Mouse (Mus musculus) macrophage (primary cell): ENCODE data around the gene Elk1. TPM values are rescaled to one million over a fixed set of nuclear protein-coding genes. Genes with fewer than 3 reads are reported as not detected.

Experiments used
- H3K27ac ChIP-seq: fragments of 350-480 bp; formaldehyde crosslinking; 2 replicates; pipeline ENCODE4 v1.9.0; 2021
- H3K36me3 ChIP-seq: fragments of 350-480 bp; formaldehyde crosslinking; 2 replicates; pipeline ENCODE4 v1.9.0; 2021; ENCODE audit errors: inconsistent target
- H3K4me3 ChIP-seq: fragments of 350-480 bp; formaldehyde crosslinking; 2 replicates; pipeline ENCODE4 v1.9.0; 2021; ENCODE audit errors: inconsistent target
- H3K79me2 ChIP-seq: fragments of 350-480 bp; formaldehyde crosslinking; 2 replicates; pipeline ENCODE4 v1.9.0; 2021; ENCODE audit errors: inconsistent target
- WGBS: methylation state at CpG from one replicate; pipeline ENCODE4 v1.1.7; 2026; ENCODE audit warnings: inconsistent platforms; ENCODE audit not compliant: missing documents; 5-methylcytosine and 5-hydroxymethylcytosine counted together
- polyA plus RNA-seq: library from polyadenylated mRNA; stranded (reverse); fragments of 250-400 nt; gene quantifications from 3 replicates; pipeline ENCODE4 v1.2.4, GENCODE M21; 2018; ENCODE audit warnings: inconsistent platforms
- total RNA-seq, 78 experiments: library from RNA; depleted of rRNA; stranded (reverse); fragments of 250-400 nt; gene quantifications; 1 replicate in 9 of 78; 2 replicates in 24 of 78; 3 replicates in 43 of 78; 4 replicates in 2 of 78; pipeline ENCODE4 v1.2.4; 2018; ENCODE audit warnings: inconsistent platforms in 56 of 78

The Elk1 gene
- 10 to 100 TPM; 13.5 to 61.6 (median 40.1) TPM for total RNA-seq (2018; cell fraction: chromatin; rRNA removed)
- total RNA-seq (2018; cell fraction: cytosol; rRNA removed), result 10 to 100 TPM; 13.9 to 17.9 (median 15.9) TPM
- 10 to 100 TPM; 22.9 to 72.5 (median 36.2) TPM for total RNA-seq (2018; cell fraction: nucleus; rRNA removed)
- polyA plus RNA-seq, result 12.2 to 13.0 TPM (median 12.2 TPM) in 3 replicates

DNA sequence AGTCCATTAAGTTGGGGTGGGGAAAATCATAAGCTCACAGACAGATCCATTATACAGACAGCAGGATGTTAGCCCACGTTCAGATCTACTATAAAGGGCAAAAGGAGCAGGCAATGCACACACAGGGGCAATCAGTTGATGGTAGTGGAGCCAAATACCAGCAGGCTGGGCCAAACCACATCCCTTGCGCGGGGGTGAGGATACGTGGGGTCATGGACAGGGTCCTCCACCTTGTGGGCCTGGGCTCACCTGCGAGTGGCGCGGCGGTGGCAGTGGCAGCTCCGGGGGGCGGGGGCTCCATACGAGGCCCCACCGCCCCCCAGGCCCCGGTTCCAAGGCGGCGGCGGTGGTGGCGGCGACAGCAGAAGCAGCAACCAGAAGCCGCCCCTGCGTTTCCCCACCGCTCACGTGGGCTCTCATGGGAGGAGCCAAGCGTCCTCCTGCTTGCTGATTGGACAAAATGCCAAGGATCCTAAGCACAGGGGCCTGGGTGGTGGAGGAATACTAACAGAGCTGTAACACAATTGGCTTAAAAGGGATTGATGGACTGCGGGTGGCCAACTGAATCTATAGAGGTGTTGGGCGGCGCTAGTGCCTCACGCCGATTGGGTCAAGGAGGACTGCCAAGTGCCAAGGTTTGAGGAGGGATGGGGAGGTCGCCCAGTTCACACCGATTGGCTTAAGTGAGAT is at the start of gene Elk1:
Elk1 (minus strand) TSS at position 418 of the 690 bp plus-strand sequence.
- Histone ChIP-seq H3K79me2 (peaks cover 26% of the 10 kb centered on the region), H3K4me3 (peak within 1 kb of the TSS; percentile 52), H3K27ac (0 out of 2 replicates have a peak within 1 kb of the TSS, but pooled peaks have one; percentile 24), H3K36me3 (no peaks in the 10 kb centered on the region)
- WGBS, result 29% methylated on average over 22 of the region's 30 CpGs

DNA sequence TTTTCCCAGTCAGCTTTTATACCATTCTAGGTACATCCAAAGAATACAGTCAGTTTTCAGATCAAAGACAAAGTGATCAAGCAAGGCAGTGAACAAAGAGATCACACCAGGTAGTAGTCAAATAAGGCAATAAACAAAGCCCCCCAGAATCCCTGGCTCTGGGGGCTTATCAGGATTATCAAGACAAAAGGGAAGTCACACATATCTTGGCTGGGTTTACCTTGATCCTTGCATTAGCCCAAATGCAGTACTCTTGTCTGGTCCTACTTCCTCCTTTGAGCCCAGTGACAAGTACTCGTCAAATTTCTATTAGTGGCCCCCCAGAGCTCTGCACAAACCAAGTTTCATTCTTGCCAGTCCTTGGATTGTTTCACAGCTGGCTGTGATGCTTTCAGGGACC is 30.5 kb upstream of the Elk1 start:
- WGBS, result 60% methylated on average over 1 of the region's 1 CpGs
- no peak overlapping the region for H3K27ac ChIP-seq

DNA sequence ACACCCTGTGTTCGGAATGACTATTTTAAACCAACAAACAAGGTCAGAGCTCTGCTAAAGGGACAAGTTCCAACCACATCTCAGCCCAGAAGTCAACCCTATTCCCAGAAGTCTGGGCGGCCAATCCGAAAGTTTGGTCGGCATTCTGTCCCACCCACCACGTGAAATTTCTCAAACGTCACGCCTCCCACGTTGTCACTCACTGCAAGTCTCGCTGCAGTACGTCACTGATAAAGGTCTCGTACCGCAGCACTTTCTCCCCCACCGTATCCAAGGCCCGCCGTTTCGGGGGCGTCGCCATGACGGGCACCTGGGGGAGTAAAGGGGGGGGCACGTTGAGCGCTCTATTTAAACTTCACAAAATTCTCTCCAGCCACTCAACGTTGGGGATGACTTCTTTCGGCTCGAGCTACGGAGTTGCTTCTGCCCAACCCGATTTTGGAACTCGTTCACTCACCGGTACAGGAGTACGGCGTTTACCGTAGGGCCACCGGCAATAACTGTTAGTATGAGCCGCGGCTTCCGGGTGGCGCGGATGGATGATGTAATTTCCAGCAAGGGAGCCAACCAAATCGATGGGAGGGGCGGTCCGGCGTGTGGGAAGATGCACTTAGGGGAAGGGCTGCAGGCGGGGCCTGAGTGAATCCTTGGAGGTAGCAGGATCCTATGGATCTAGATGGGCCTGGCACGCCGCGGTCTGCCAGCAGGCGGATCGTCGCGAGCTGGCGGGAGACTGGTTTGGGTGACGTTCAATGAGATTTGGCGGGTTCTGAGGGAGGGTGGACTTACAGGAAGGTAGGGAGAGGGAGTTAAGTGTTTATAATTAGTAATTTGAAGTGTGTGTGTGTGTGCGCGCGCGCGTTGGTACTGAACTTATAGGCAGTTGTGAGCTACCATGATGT is 11.3 kb upstream of the Elk1 start, which contains the start of gene Uxt:
Uxt (minus strand) TSS at position 541 of the 902 bp plus-strand sequence.
- WGBS, result 22% methylated on average over 44 of the region's 57 CpGs
- peak within 1 kb of the TSS; percentile 52 for H3K4me3 ChIP-seq
- no peaks in the 10 kb centered on the region for H3K36me3 ChIP-seq
- peaks cover 7% of the 10 kb centered on the region; the same call in 1 of the 2 replicates for H3K79me2 ChIP-seq
- peak within 1 kb of the TSS; percentile 79 for H3K27ac ChIP-seq

More for the DNA sequence above, 30.5 kb upstream of the Elk1 start:
- Histone ChIP-seq H3K4me3 (no peak overlapping the region), H3K79me2 (no peaks in the 10 kb centered on the region), H3K36me3 (no peaks in the 10 kb centered on the region)

DNA sequence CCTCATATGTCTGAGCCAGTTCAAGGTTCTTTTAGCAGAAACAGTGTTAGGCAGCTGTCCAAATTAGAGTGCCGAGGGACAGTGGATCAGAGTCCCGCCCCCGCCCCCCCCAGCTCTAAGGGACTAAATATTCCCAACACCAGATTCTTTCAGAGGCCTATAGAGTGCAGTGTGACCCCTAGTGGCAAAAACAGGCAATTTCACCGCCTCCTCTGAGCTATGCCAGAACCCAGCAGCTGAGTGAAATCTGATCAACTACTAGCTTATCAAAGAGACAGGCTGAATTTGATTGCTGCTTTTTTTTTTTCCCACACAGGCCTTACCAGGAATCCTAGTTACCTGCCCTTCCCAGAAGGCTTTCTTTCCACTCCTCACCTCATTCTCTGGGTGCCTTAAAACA is 4.4 kb downstream of the Elk1 start:
- 16% methylated on average over 4 of the region's 4 CpGs for WGBS
- Histone ChIP-seq H3K79me2 (peaks cover 26% of the 10 kb centered on the region), H3K36me3 (no peaks in the 10 kb centered on the region), H3K27ac (no peak overlapping the region), H3K4me3 (no peak overlapping the region)

DNA sequence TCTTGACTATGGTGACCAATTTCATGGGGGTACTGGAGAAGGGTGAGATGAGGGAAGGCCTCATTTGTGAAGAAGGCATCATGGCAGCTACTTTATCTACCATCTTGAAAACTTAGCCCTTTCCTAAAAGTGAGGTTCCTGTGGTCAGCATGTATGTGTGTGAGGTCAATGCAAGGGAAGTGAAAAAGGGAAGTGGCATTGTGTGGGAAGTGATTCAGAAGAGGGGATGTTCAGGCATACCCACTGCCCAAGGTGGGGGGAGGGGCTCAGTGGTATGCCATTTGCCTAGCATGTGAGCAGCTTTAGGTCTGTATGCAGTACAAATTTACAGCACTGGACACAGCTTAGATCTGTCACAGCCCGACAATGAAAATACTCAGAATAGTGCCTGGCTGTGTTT is 18.4 kb downstream of the Elk1 start:
- Histone ChIP-seq H3K27ac (peak overlapping the region; percentile 98), H3K4me3 (no peak overlapping the region), H3K36me3 (peaks cover 6% of the 10 kb centered on the region), H3K79me2 (peaks cover 26% of the 10 kb centered on the region)
- WGBS, result 17% methylated on average over 1 of the region's 1 CpGs

DNA sequence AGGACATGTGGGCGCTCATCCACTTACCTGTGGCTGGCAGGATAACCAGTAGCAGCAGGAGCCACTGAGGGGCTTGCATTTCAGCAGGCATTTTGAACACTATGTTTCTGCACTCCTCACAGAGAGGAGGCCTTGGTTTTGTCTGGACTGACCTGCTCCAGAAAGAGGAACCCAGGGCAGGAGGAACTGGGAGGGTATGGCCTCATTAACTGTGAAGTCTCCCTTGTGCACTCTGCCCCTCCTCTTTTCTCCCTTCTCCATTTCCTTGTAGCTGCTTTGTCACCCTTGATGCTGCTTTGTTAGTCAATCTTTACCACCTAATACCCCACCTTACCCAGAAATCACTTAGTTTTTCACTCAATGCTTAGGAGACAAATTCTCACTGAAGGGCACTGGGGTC is 19.0 kb downstream of the Elk1 start, which contains the start of gene Cfp:
Cfp (minus strand) TSS at position 192 of the 400 bp plus-strand sequence.
- WGBS, result 0% methylated on average over 1 of the region's 1 CpGs
- Histone ChIP-seq H3K79me2 (peaks cover 26% of the 10 kb centered on the region), H3K4me3 (peak within 1 kb of the TSS; percentile 61), H3K36me3 (peaks cover 6% of the 10 kb centered on the region), H3K27ac (peak within 1 kb of the TSS; percentile 98)

DNA sequence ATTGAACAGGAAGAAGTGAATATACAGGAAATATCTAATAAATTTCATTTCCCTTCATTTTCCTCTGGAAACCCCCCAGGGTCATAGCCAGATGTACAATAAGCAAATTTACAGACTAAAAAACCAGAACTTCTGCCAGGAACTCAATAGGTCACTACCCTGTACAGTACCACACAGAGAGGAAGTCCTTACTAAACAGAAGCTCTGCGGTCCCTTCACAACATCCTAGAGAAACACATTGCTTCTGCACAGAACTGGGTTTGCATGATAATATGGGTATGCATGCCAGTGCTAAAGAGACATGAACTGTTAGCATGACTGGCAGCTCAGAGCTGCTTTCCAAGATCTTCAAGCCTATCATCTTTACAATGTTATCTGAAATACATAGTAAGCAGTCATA is 20.5 kb downstream of the Elk1 start:
- H3K79me2 ChIP-seq, result peaks cover 26% of the 10 kb centered on the region
- peak overlapping the region; percentile 98 for H3K27ac ChIP-seq
- WGBS, result 25% methylated on average over 1 of the region's 1 CpGs
- H3K4me3 ChIP-seq, result peak overlapping the region; percentile 61
- H3K36me3 ChIP-seq, result peaks cover 10% of the 10 kb centered on the region

DNA sequence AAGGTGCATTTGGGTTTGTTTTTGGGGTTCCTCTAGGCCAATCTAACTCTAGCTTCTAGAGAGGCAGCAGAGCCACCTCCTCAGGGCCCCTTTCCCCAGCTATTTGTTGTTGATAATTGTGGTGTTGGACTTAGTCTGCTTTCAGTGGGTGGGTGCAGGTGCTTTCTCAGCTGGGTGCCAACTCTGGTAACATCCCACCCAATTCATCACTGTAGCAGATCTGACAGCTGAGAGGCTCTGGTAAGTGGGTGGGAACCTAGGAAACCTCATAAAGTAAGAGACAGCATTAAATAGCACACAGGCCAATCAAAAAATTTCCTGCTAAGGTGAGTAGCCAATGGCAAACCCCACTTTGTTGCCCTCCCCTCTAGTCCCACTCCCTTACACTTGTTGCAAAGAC is 25.4 kb downstream of the Elk1 start:
- Histone ChIP-seq H3K36me3 (peaks cover 10% of the 10 kb centered on the region), H3K79me2 (peaks cover 17% of the 10 kb centered on the region), H3K4me3 (no peak overlapping the region), H3K27ac (no peak overlapping the region)

DNA sequence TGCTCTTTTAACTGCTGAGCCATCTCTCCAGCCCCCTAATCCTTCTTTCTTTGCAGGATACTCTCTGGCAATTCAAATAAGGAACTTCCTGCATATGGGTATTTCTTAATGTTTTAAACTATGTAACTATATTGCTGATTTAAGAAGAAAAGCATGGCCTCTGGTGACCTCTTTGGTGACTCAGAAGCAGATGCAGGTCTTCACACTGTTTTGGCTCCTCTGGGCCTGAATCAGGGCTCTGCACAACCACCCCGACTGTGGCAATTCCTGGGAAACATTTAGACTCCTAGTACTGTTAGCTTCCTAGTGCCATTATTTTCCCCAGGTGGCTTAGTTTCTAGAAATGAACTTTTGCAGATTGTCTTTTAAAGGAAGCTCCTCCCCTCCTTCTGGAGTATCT is 26.9 kb downstream of the Elk1 start:
- peaks cover 5% of the 10 kb centered on the region for H3K79me2 ChIP-seq
- H3K4me3 ChIP-seq, result no peak overlapping the region
- peaks cover 10% of the 10 kb centered on the region for H3K36me3 ChIP-seq
- WGBS, result 43% methylated on average over 1 of the region's 1 CpGs
- peak overlapping the region; percentile 51 for H3K27ac ChIP-seq

DNA sequence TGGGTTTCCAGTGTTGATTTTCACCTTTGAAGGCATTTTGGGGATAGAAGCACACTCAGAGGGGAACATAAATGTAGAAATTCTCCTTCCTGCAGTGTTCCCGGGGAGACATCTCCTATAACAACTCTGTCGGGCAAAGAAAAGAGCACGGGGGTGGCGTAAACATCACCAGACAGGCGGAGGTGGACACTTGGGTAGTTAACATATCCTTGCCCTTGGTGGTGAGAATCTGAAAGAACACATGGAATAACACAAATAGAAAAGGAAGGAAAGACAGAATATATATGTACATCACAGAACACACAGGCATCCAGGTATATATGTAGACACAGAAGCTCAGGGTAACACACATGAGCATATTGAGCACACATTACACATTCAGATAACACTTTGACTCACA is 29.0 kb downstream of the Elk1 start:
- Histone ChIP-seq H3K4me3 (no peak overlapping the region), H3K36me3 (0 out of 2 replicates have a peak, but pooled peaks cover 4% of the 10 kb centered on the region), H3K27ac (no peak overlapping the region), H3K79me2 (no peaks in the 10 kb centered on the region)
- 60% methylated on average over 4 of the region's 5 CpGs for WGBS

DNA sequence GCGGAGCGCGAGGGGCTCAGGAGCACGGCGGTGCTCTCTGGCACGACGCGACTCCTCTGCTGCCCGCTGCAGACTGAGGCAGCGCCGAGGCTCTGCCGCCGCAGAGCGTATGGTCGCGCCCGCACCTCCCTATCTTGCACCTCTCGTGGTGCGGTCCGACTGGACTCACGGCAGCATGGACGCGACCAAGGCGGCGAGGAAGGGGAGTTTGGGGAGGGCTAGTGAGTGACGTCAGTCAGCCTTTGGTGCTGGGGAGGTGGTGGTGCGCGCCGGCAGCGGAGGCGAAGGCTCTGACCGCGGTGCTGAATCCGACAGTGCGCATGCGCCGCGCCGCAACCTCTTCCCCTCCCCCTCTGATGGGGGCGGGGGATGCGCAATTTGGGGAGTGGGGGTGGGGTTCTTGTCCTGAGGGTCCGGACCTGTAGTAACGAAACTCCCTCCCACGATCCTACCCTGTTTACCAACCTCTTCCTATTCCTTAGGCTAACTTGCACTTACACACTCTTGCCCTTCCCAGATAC is 29.5 kb downstream of the Elk1 start, which contains the start of gene Syn1:
Syn1 (minus strand) TSS at position 161 of the 521 bp plus-strand sequence.
- Histone ChIP-seq H3K4me3 (no peak within 1 kb of the TSS), H3K79me2 (no peaks in the 10 kb centered on the region), H3K36me3 (0 out of 2 replicates have a peak, but pooled peaks cover 4% of the 10 kb centered on the region), H3K27ac (no peak within 1 kb of the TSS)
- WGBS, result 27% methylated on average over 36 of the region's 44 CpGs

DNA sequence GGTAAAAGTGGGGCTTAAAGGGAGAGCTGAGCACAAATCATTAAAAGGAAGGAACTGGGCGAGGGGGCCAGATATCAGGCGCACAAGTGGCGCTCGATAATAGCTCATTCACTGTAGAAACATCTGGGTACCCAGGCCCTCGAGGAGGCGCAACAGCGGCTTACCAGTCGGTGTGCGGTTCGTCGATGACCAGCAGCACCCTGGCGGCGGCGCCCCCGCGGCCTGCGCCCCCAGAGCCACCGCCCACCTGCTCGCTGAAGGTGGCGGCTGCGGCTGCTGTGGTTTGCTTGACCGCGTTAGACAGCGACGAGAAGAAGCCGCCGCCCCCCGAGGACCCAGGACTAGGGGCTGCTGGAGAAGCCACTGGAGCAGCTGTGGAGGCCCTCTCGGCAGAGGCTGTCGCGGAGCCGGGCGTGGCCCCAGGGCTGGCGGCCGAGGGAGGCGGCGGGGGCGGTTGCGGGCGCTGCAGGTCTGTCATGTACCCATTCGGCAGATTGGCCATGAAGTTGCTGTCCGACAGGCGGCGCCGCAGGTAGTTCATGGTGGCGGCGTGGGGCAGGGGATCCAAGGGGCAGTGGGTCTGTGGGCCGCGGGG is 30.1 kb downstream of the Elk1 start:
- Histone ChIP-seq H3K4me3 (no peak overlapping the region), H3K79me2 (no peaks in the 10 kb centered on the region), H3K27ac (no peak overlapping the region), H3K36me3 (0 out of 2 replicates have a peak, but pooled peaks cover 1% of the 10 kb centered on the region)
- 18% methylated on average over 34 of the region's 49 CpGs for WGBS

DNA sequence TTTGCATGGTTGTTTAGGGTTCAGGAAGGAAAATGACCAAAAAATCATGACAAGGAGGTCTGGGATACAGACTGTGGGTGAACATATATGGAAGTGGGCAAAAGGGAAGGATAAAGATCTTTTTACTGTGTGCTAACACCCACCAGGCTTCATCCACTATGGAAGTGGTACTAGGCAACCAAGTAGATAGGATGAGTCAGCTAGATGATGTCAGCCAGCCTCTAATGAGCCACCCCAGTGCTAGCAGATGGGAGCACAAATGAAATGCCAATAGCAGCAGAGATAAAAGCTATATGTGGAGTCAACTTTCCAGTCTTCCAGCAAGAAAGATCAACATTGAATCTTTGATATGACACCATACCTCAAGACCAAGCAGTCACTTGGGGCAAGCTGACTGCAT is 35.3 kb downstream of the Elk1 start:
- Histone ChIP-seq H3K4me3 (no peak overlapping the region), H3K36me3 (no peaks in the 10 kb centered on the region), H3K79me2 (no peaks in the 10 kb centered on the region), H3K27ac (no peak overlapping the region)

DNA sequence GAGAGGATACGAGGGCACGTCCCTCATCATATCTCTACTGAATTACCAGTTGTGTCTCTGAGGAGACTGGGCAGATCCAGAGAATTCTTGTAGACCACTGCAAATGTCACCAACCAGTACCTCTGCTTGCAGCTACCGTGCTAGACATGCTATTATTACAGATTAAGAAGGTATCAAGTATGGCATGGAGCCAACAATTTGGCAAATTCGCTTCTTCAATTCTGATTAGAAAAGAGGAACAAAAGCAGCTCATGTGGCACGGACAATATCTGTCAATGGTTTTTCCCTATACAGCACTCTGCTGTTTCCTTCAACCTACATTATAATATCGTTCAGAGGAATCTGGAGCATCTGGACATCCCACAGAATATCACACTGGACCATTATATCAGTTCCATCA is 36.7 kb downstream of the Elk1 start:
- H3K27ac ChIP-seq, result no peak overlapping the region
- H3K4me3 ChIP-seq, result no peak overlapping the region

More for the DNA sequence above, 36.7 kb downstream of the Elk1 start:
- 78% methylated on average over 4 of the region's 6 CpGs for WGBS
- no peaks in the 10 kb centered on the region for H3K79me2 ChIP-seq
- no peaks in the 10 kb centered on the region for H3K36me3 ChIP-seq
